Comparison of ENCODE assay signal across 8 mouse cellular contexts in genomic region chr17:57104496-57104895, GRCm38 (mm10). TPM values are rescaled to one million over a fixed set of nuclear protein-coding genes. Genes with fewer than 3 reads are reported as not detected.
DNase-seq lines count a peak whose midpoint lies in the region; ATAC-seq and TF ChIP-seq lines count a peak whose summit lies in the region.

No protein-coding gene starts in this region.

- no peaks in the 10 kb centered on the region for H3K9me3 ChIP-seq in kidney, embryonic 14.5 days (ENCODE audit: control insufficient read depth, low read length)
- H3K9me3 ChIP-seq in embryonic facial prominence, embryonic 15.5 days (replicated peaks): no peaks in the 10 kb centered on the region
- no peaks in the 10 kb centered on the region for H3K9me3 ChIP-seq in intestine, embryonic 14.5 days (ENCODE audit: control insufficient read depth, low read length)

- H3K79me2 ChIP-seq in myocyte (ENCODE audit: control insufficient read depth, insufficient read depth): peaks cover 11% of the 10 kb centered on the region

- WGBS in kidney, embryonic 14.5 days: 47% methylated on average over 4 of the region's 4 CpGs
- WGBS in embryonic facial prominence, embryonic 15.5 days: 36% methylated on average over 4 of the region's 4 CpGs
- WGBS in intestine, embryonic 14.5 days: 30% methylated on average over 4 of the region's 4 CpGs

- DNase-seq in kidney, adult 11 months: no peak
- no peak for DNase-seq in intestine, embryonic 14.5 days (ENCODE audit: low spot score)
- DNase-seq in gastrocnemius, adult 18-20 months (ENCODE audit: low spot score): no peak
- no peak for DNase-seq in frontal cortex, adult 2 months (ENCODE audit: extremely low spot score in 1 of 2, low spot score in 1 of 2)
- DNase-seq in T-cell, adult 2 months (ENCODE audit: low spot score): no peak

- H3K9ac ChIP-seq in kidney, embryonic 14.5 days (ENCODE audit: low read depth, low read length): 0 out of 2 replicates have a peak overlapping the region, but pooled peaks have one; percentile 74
- H3K9ac ChIP-seq in embryonic facial prominence, embryonic 15.5 days: no peak overlapping the region
- H3K9ac ChIP-seq in intestine, embryonic 14.5 days (ENCODE audit: low read length): peak overlapping the region; percentile 59; the same call in 1 of the 2 replicates

- H3K27me3 ChIP-seq in kidney, embryonic 14.5 days (ENCODE audit: control insufficient read depth, insufficient read depth, low read length): no peaks in the 10 kb centered on the region
- no peaks in the 10 kb centered on the region for H3K27me3 ChIP-seq in embryonic facial prominence, embryonic 15.5 days
- no peaks in the 10 kb centered on the region for H3K27me3 ChIP-seq in intestine, embryonic 14.5 days (replicated peaks; ENCODE audit: control insufficient read depth, insufficient read depth, low read length)
- no peaks in the 10 kb centered on the region for H3K27me3 ChIP-seq in myocyte (ENCODE audit: control insufficient read depth, insufficient read depth, insufficient read length)

- 0 out of 2 replicates have a peak, but pooled peaks have one; percentile 13 for ATAC-seq in kidney, embryonic 14.5 days (ENCODE audit: low FRiP score, low TSS enrichment)
- ATAC-seq in embryonic facial prominence, embryonic 15.5 days (ENCODE audit: insufficient number of reproducible peaks, low FRiP score, low TSS enrichment, low read depth): no peak
- ATAC-seq in intestine, embryonic 14.5 days (replicated peaks; ENCODE audit: low FRiP score, low TSS enrichment, low read depth): no peak

- no peak overlapping the region for H3ac ChIP-seq in myocyte (ENCODE audit: control insufficient read depth, insufficient read length)

- TF ChIP-seq POLR2A in myocyte (IDR thresholded peaks at IDR 0.05; ENCODE audit: insufficient read length, low read depth): no peak

- H3K36me3 ChIP-seq in kidney, embryonic 14.5 days (ENCODE audit: control insufficient read depth, insufficient read depth, low read length): no peaks in the 10 kb centered on the region
- H3K36me3 ChIP-seq in embryonic facial prominence, embryonic 15.5 days: no peaks in the 10 kb centered on the region
- no peaks in the 10 kb centered on the region for H3K36me3 ChIP-seq in intestine, embryonic 14.5 days (ENCODE audit: control insufficient read depth, insufficient read depth, low read length)
- no peaks in the 10 kb centered on the region for H3K36me3 ChIP-seq in myocyte (ENCODE audit: control insufficient read depth, insufficient read depth)

- H3K27ac ChIP-seq in kidney, embryonic 14.5 days (ENCODE audit: low read depth, low read length): no peak overlapping the region
- H3K27ac ChIP-seq in embryonic facial prominence, embryonic 15.5 days (replicated peaks): no peak overlapping the region
- no peak overlapping the region for H3K27ac ChIP-seq in intestine, embryonic 14.5 days (ENCODE audit: low read depth)

- H3K4me3 ChIP-seq in kidney, embryonic 14.5 days (ENCODE audit: low read length): peak overlapping the region; percentile 62; the same call in 1 of the 2 replicates
- H3K4me3 ChIP-seq in embryonic facial prominence, embryonic 15.5 days (replicated peaks): peak overlapping the region; percentile 67
- H3K4me3 ChIP-seq in intestine, embryonic 14.5 days (ENCODE audit: low read depth, low read length): peak overlapping the region; percentile 63
- H3K4me3 ChIP-seq in myocyte: peak overlapping the region; percentile 77

- peak overlapping the region; percentile 74 for H3K4me2 ChIP-seq in kidney, embryonic 14.5 days (replicated peaks; ENCODE audit: low read depth, low read length)
- peak overlapping the region; percentile 91 for H3K4me2 ChIP-seq in embryonic facial prominence, embryonic 15.5 days (replicated peaks)
- H3K4me2 ChIP-seq in intestine, embryonic 14.5 days (ENCODE audit: low read length): peak overlapping the region; percentile 60
- peak overlapping the region; percentile 54 for H3K4me2 ChIP-seq in myocyte (ENCODE audit: low read depth)

- H3K4me1 ChIP-seq in kidney, embryonic 14.5 days (ENCODE audit: control insufficient read depth, insufficient read depth, low read length): peaks cover 6% of the 10 kb centered on the region; the same call in 1 of the 2 replicates
- peaks cover 13% of the 10 kb centered on the region for H3K4me1 ChIP-seq in embryonic facial prominence, embryonic 15.5 days
- peaks cover 17% of the 10 kb centered on the region for H3K4me1 ChIP-seq in intestine, embryonic 14.5 days (replicated peaks; ENCODE audit: control insufficient read depth, insufficient read depth, low read length)

TF ChIP-seq in myocyte, 11 proteins besides CTCF, POLR2A, EP300 and RAD21:
- TF ChIP-seq MYOD1 (IDR thresholded peaks at IDR 0.05; ENCODE audit: control insufficient read depth in 1 of 3, insufficient read length in 2 of 3, low read depth in 2 of 3): no peak
- no peak for TF ChIP-seq POLR2AphosphoS2 (IDR thresholded peaks at IDR 0.05; ENCODE audit: insufficient read length, low read depth)

RNA-seq across cellular contexts. Expression of gene Tnfsf9, which starts 0.6 kb away (rescaled TPM):
- 9.8 and 10.1 TPM in 2 replicates for polyA plus RNA-seq in kidney, embryonic 14.5 days (2014; fragmentation: Nextera tagmentation; extraction: Ambion mirVana)
- 5.8 and 6.0 TPM in 2 replicates for polyA plus RNA-seq in embryonic facial prominence, embryonic 15.5 days (2015; fragmentation: Nextera tagmentation; extraction: Ambion mirVana)
- polyA plus RNA-seq in intestine, embryonic 14.5 days (2014; fragmentation: Nextera tagmentation; extraction: Ambion mirVana): 10.4 and 10.8 TPM in 2 replicates
- 7.0 TPM for polyA plus RNA-seq in myocyte (2012; fragmentation: generic; extraction: Trizol)
- under 1 TPM in 1 of 2 experiments, not detected in 1; 0.57 TPM for total RNA-seq in gastrocnemius, adult 18-20 months (2021)
- 1.4 and 1.6 TPM in 2 replicates for polyA plus RNA-seq in frontal cortex, adult 2 months (2012; rRNA removed)

RNA-seq across cellular contexts. Expression of gene Tubb4a, which starts 16.9 kb away (rescaled TPM):
- 23.3 and 23.8 TPM in 2 replicates for polyA plus RNA-seq in kidney, embryonic 14.5 days (2014; fragmentation: Nextera tagmentation; extraction: Ambion mirVana)
- 6.7 and 9.7 TPM in 2 replicates for polyA plus RNA-seq in embryonic facial prominence, embryonic 15.5 days (2015; fragmentation: Nextera tagmentation; extraction: Ambion mirVana)
- polyA plus RNA-seq in intestine, embryonic 14.5 days (2014; fragmentation: Nextera tagmentation; extraction: Ambion mirVana): 36.4 and 43.1 TPM in 2 replicates
- polyA plus RNA-seq in myocyte (2012; fragmentation: generic; extraction: Trizol): 0.14 TPM
- total RNA-seq in gastrocnemius, adult 18-20 months (2021): 1 to 10 TPM in 1 of 2 experiments, under 1 TPM in 1; 0.78 to 1.1 TPM
- 514 and 612 TPM in 2 replicates for polyA plus RNA-seq in frontal cortex, adult 2 months (2012; rRNA removed)

RNA-seq across cellular contexts. Expression of gene Dennd1c, which starts 26.2 kb away (rescaled TPM):
- polyA plus RNA-seq in kidney, embryonic 14.5 days (2014; fragmentation: Nextera tagmentation; extraction: Ambion mirVana): 3.4 and 4.4 TPM in 2 replicates
- polyA plus RNA-seq in embryonic facial prominence, embryonic 15.5 days (2015; fragmentation: Nextera tagmentation; extraction: Ambion mirVana): 2.6 and 4.9 TPM in 2 replicates
- 6.3 and 6.4 TPM in 2 replicates for polyA plus RNA-seq in intestine, embryonic 14.5 days (2014; fragmentation: Nextera tagmentation; extraction: Ambion mirVana)
- 0.04 TPM for polyA plus RNA-seq in myocyte (2012; fragmentation: generic; extraction: Trizol)
- under 1 TPM; 0.21 to 0.46 TPM for total RNA-seq in gastrocnemius, adult 18-20 months (2021)
- 2.3 and 2.4 TPM in 2 replicates for polyA plus RNA-seq in frontal cortex, adult 2 months (2012; rRNA removed)

RNA-seq across cellular contexts. Expression of gene Slc25a23, which starts 44.8 kb away (rescaled TPM):
- polyA plus RNA-seq in kidney, embryonic 14.5 days (2014; fragmentation: Nextera tagmentation; extraction: Ambion mirVana): 12.9 and 13.2 TPM in 2 replicates
- polyA plus RNA-seq in embryonic facial prominence, embryonic 15.5 days (2015; fragmentation: Nextera tagmentation; extraction: Ambion mirVana): 6.7 and 8.2 TPM in 2 replicates
- polyA plus RNA-seq in intestine, embryonic 14.5 days (2014; fragmentation: Nextera tagmentation; extraction: Ambion mirVana): 11.2 and 12.2 TPM in 2 replicates
- 2.2 TPM for polyA plus RNA-seq in myocyte (2012; fragmentation: generic; extraction: Trizol)
- total RNA-seq in gastrocnemius, adult 18-20 months (2021): 10 to 100 TPM; 34.1 to 40.3 TPM
- polyA plus RNA-seq in frontal cortex, adult 2 months (2012; rRNA removed): 290 and 350 TPM in 2 replicates

RNA-seq across cellular contexts. Expression of gene Cd70, which starts 45.1 kb away (rescaled TPM):
- polyA plus RNA-seq in kidney, embryonic 14.5 days (2014; fragmentation: Nextera tagmentation; extraction: Ambion mirVana): not detected in 2 replicates
- not detected in 2 replicates for polyA plus RNA-seq in embryonic facial prominence, embryonic 15.5 days (2015; fragmentation: Nextera tagmentation; extraction: Ambion mirVana)
- not detected in 2 replicates for polyA plus RNA-seq in intestine, embryonic 14.5 days (2014; fragmentation: Nextera tagmentation; extraction: Ambion mirVana)
- not detected for polyA plus RNA-seq in myocyte (2012; fragmentation: generic; extraction: Trizol)
- total RNA-seq in gastrocnemius, adult 18-20 months (2021): not detected
- polyA plus RNA-seq in frontal cortex, adult 2 months (2012; rRNA removed): 0.40 and 0.66 TPM in 2 replicates

Comparison
In these comparisons a context has a peak if more than half of its experiments do, and no peak if none do; other contexts are left out.
1. RNA of gene Tubb4a, which starts 16.9 kb away (polyA plus RNA-seq): 514 to 612 TPM in frontal cortex, adult 2 months; 36.4 to 43.1 TPM in intestine, embryonic 14.5 days, 23.3 to 23.8 TPM in kidney, embryonic 14.5 days, 6.7 to 9.7 TPM in embryonic facial prominence, embryonic 15.5 days and 0.14 TPM in myocyte (single experiment); every median in the first group is over 10 times any median in the second.
2. Peak in every context shown above with its lines, with median percentiles within 50 percentile points of each other: H3K4me2 ChIP-seq and H3K4me3 ChIP-seq.